Mouse (Mus musculus): ENCODE measurements around the gene Xpc. TPM values are rescaled to one million over a fixed set of nuclear protein-coding genes. Genes with fewer than 3 reads are reported as not detected.

The Xpc gene
- polyA plus RNA-seq, 1 experiment = 17.2 TPM

DNA sequence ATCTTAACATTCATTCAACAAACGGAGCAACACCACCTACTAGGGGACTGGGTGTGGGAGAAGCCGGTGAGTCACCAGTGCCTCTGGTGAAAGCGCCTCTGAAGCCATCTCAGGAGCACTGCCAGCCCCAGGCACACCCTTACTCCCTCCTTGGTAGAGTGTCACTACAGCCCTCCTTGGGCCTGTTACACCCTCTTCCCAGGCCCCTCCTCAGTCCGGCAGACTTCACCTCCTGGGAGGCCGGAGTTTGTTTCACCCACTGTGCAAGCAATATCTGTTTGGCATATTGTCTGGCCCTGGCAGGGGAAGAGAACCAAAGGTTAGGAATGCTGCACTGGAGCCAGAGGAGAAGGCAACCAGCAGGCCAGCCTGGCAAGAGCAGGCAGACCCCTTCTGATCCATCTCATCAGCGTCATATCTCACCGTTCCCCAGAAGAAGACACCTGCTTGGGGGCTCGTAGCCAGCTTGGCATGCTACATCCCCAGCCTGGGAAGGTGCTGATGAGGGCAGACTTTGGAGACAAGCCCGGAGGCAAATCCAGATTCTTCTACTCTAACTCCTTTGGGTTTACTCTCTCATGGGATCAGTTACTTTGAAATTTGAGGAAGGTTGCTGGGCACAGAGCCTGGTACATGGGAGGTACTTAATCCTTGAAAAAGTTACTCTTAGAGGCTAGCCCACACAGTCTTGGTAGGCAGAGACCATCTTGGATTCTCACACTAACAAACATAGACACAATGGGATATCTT lies 41.1 kb downstream of the Xpc start:
- TF ChIP-seq CTCF (IDR thresholded peaks at IDR 0.05; ENCODE audit: low read depth, low read length) (no peak), POLR2A (IDR thresholded peaks at IDR 0.05; ENCODE audit: borderline replicate concordance, low read depth, low read length) (no peak)
- Histone ChIP-seq H3K4me1 (ENCODE audit: control insufficient read depth, insufficient read depth, low read length) (peaks cover 29% of the 10 kb centered on the region), H3K4me3 (ENCODE audit: insufficient read depth, low read length) (peak overlapping the region; percentile 75), H3K27ac (ENCODE audit: insufficient read depth, low read depth, low read length) (peak overlapping the region; percentile 30; the same call in 1 of the 2 replicates)

DNA sequence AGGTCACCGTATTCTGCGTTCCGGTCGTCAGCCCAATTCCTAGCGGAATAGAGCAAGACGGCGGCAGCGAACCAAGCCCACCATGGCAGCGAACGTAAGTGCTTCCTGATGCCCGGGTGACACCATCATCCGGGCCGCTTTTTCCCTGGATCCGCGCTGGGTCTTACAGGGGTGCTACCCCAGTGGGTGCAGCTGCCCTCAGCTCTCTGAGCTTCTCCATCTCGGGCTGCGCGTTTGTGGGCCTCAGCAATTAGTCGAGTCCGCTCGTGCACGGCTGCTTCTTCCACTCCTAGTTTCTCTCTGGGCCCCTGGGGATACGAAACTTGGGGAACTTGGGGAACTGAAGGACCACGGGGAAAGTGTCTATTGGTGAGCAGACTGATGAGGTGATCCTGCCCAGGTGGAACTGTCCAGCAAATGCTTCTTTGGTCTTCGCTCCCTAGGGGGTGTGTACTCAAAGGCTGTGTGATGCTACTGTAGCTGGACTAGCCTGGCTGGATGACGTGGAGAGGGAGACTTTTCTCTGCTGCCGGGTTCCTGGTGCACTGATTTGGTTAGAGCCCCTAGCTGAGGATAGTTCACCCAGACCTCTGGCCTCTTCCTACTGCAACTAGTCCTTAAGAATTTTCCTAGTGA lies 41.8 kb downstream of the Xpc start:
- Histone ChIP-seq H3K4me1 (ENCODE audit: control insufficient read depth, insufficient read depth, low read length) (peaks cover 29% of the 10 kb centered on the region), H3K4me3 (ENCODE audit: insufficient read depth, low read length) (peak overlapping the region; percentile 75), H3K27ac (ENCODE audit: insufficient read depth, low read depth, low read length) (peak overlapping the region; percentile 30)
- no peak for TF ChIP-seq POLR2A (IDR thresholded peaks at IDR 0.05; ENCODE audit: borderline replicate concordance, low read depth, low read length)
- TF ChIP-seq CTCF (IDR thresholded peaks at IDR 0.05; ENCODE audit: low read depth, low read length) = no peak

DNA sequence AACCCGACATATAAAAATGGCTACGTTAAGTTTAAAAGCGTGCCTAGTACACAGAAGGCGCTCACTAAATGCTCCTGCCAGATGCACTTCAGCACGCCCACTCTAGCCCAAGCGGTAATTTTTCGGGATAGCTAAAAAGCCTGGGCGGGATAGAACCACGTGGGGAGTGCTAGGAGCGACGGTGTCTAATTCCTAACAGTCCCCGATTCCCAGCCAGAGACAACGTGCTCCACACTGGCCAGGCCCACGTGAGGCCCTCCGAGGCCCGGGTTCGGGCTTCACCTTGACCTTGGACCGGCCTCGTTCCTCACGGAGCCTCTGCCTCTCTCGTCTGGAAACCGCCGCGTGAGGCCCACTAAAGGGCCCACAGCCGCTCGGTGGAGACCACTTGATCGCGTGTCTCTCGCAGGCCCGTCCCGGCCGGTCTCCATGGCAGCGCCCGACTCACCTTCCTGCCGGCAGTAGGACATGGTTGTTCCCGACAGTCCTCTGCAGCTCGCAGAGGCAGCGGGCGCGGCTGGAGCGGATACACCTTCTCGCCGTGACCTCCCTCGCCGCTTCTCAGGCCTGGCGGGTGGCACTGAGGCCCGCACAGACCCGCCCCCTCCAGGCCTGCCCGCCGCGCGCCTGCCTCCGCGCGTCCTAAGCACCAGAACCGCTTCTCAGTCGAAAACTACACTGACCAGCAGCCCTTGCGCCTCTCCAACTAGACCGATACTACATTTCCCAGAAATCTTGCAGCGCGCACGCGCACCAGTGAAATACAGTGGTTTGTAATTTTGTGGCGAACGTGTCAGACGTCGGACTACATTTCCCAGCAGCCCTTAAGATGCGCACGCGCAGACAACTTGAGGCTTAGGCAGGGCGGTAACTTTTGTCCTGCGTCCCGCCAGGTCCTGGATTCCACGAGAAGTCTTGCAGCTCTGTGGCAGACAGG lies 42.6 kb downstream of the Xpc start, which contains the start of the genes Chchd4 and Tmem43:
Gene Chchd4, minus strand, starts transcription at position 679 of the 937 bp plus-strand sequence.
Gene Tmem43, plus strand, starts transcription at position 836 of the 937 bp plus-strand sequence.
- H3K27ac ChIP-seq (ENCODE audit: insufficient read depth, low read depth, low read length) = peak within 1 kb of the TSS; percentile 80
- H3K4me3 ChIP-seq (ENCODE audit: insufficient read depth, low read length) = peak within 1 kb of the TSS; percentile 75
- TF ChIP-seq POLR2A (IDR thresholded peaks at IDR 0.05; ENCODE audit: borderline replicate concordance, low read depth, low read length) (no peak), CTCF (IDR thresholded peaks at IDR 0.05; ENCODE audit: low read depth, low read length) (no peak)
- H3K4me1 ChIP-seq (ENCODE audit: control insufficient read depth, insufficient read depth, low read length) = peaks cover 29% of the 10 kb centered on the region

DNA sequence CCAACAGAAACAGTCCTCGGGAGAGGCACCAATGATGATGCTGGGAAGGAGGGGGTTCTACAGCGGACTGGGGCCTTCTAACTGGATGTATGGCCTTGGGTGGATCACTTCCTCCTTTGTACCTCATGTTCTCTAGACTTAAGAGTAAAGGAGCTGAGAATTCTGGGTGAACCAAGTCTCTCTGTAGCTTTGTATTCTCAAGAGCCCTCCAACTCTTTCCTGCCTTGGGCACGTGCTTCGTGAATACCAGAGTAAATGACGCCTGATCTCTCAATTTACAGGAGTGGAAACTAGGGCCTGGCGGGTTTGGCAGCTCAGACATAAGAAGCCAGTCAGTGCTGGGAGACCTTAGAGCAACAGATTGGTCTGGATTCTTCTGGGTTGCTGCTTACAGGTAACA lies 43.4 kb downstream of the Xpc start:
- TF ChIP-seq CTCF (IDR thresholded peaks at IDR 0.05; ENCODE audit: low read depth, low read length) (no peak), POLR2A (IDR thresholded peaks at IDR 0.05; ENCODE audit: borderline replicate concordance, low read depth, low read length) (no peak)
- Histone ChIP-seq H3K4me3 (ENCODE audit: insufficient read depth, low read length) (peak overlapping the region; percentile 73), H3K27ac (ENCODE audit: insufficient read depth, low read depth, low read length) (peak overlapping the region; percentile 80), H3K4me1 (ENCODE audit: control insufficient read depth, insufficient read depth, low read length) (peaks cover 29% of the 10 kb centered on the region)

DNA sequence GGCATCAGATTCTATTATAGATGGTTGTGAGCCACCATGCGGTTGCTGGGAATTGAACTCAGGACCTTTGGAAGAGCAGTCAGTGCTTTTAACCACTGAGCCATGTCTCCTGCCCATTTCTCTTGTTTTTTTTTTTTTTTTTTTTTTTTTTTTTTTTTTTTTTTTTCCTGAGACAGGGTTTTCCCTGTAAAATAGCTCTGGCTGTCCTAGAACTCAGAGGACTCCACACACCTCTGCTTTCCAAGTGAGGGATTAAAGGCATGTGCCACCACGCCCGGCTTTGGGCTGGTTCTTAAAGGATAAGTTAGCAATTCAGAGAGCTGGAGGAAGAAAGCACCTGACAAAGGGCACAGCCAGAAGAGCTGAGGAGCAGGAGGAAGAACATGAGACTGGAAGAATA lies 44.3 kb downstream of the Xpc start:
- peaks cover 24% of the 10 kb centered on the region for H3K4me1 ChIP-seq (ENCODE audit: control insufficient read depth, insufficient read depth, low read length)

DNA sequence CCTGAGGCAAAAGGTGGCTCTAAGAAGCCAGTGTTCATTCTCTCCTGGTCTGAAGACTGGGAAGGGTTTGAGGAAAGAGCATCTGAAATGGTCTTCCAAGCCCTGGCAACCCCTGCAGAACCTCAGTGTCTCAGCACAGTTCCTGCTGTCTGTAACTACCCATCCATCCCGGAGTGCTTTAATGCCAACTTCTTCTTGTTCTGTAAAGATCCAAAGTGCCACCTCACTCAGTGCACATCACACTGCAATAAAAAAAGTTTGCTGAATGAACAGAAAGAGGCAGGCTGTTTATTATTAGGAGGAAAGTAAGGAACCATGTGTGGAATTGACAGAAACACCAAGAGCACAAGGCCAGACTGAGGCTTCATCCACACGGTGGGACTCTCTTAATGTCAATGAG lies 45.0 kb downstream of the Xpc start:
- TF ChIP-seq POLR2A (IDR thresholded peaks at IDR 0.05; ENCODE audit: borderline replicate concordance, low read depth, low read length) = no peak
- TF ChIP-seq CTCF (IDR thresholded peaks at IDR 0.05; ENCODE audit: low read depth, low read length) = no peak
- H3K4me3 ChIP-seq (ENCODE audit: insufficient read depth, low read length) = no peak overlapping the region
- H3K4me1 ChIP-seq (ENCODE audit: control insufficient read depth, insufficient read depth, low read length) = peaks cover 18% of the 10 kb centered on the region
- no peak overlapping the region for H3K27ac ChIP-seq (ENCODE audit: insufficient read depth, low read depth, low read length)

More for the DNA sequence above, 44.3 kb downstream of the Xpc start:
- Histone ChIP-seq H3K4me3 (ENCODE audit: insufficient read depth, low read length) (peak overlapping the region; percentile 73), H3K27ac (ENCODE audit: insufficient read depth, low read depth, low read length) (0 out of 2 replicates have a peak overlapping the region, but pooled peaks have one; percentile 80)

DNA sequence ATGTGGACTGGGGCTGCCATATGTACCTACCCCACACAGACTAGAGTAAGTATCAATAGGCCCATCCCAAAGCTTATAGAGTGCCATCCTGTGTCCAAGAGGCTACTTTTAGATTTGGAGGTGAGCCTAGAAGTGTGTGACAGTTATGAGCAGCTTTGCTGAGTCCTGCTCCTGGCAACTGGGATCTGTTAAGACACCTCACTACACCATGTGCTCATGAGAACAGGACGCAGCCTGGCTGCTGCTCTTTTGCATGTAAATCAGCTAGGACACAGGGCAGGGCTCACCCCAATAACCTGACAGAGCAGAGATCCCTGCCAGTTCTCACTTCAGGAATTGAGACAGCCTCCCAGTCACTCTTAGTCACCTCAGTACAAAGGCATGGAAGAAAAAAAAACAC lies 48.6 kb downstream of the Xpc start:
- TF ChIP-seq POLR2A (IDR thresholded peaks at IDR 0.05; ENCODE audit: borderline replicate concordance, low read depth, low read length) (no peak), CTCF (IDR thresholded peaks at IDR 0.05; ENCODE audit: low read depth, low read length) (no peak)
- Histone ChIP-seq H3K4me1 (ENCODE audit: control insufficient read depth, insufficient read depth, low read length) (0 out of 2 replicates have a peak, but pooled peaks cover 8% of the 10 kb centered on the region), H3K4me3 (ENCODE audit: insufficient read depth, low read length) (no peak overlapping the region), H3K27ac (ENCODE audit: insufficient read depth, low read depth, low read length) (no peak overlapping the region)

DNA sequence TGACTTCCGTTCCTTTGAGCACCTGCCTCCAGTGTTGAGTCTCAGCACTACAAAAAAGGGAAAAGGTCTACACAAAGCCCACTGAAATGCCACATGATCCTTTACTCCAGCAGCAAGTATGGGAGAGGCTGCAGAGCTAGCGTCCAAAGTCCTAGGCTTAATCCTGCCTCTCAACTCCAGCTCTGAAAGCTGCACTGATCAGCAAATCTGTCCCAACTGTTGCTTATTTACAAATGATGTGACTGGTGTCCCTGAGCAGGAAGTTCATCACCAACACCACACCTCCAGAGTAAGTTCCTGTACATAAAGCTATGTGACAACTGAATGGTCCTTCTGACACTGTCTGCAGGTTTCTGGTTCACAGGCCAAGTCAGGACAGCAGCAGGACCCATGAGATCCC lies 49.9 kb downstream of the Xpc start:
- Histone ChIP-seq H3K4me3 (ENCODE audit: insufficient read depth, low read length) (no peak overlapping the region), H3K27ac (ENCODE audit: insufficient read depth, low read depth, low read length) (no peak overlapping the region), H3K4me1 (ENCODE audit: control insufficient read depth, insufficient read depth, low read length) (0 out of 2 replicates have a peak, but pooled peaks cover 3% of the 10 kb centered on the region)
- TF ChIP-seq POLR2A (IDR thresholded peaks at IDR 0.05; ENCODE audit: borderline replicate concordance, low read depth, low read length) (no peak), CTCF (IDR thresholded peaks at IDR 0.05; ENCODE audit: low read depth, low read length) (no peak)

DNA sequence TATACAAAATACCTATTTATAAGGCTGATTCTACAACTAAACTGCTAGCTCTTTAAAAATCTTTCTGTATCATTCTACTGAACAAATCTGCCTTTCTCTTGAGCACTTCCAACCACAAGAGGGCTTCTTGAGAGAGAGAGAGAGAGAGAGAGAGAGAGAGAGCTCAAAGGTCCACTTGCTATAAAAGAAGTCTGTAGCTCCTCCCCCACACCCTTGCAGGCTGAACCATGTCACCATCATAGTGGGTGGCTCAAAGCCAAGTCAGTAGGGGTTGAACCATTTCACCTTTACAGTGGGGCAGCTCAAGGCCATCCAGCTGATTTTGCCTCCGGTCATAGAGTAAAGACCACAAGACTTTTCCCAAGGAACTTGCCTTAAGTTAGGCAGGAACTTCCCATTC lies 56.2 kb downstream of the Xpc start:
- H3K4me1 ChIP-seq (ENCODE audit: control insufficient read depth, insufficient read depth, low read length) = no peaks in the 10 kb centered on the region
- H3K4me3 ChIP-seq (ENCODE audit: insufficient read depth, low read length) = no peak overlapping the region
- no peak for TF ChIP-seq CTCF (IDR thresholded peaks at IDR 0.05; ENCODE audit: low read depth, low read length)
- TF ChIP-seq POLR2A (IDR thresholded peaks at IDR 0.05; ENCODE audit: borderline replicate concordance, low read depth, low read length) = no peak
- H3K27ac ChIP-seq (ENCODE audit: insufficient read depth, low read depth, low read length) = no peak overlapping the region
